Mouse (Mus musculus): Measurements from ENCODE around the gene Elf3.
A peak's percentile ranks its signal among the peaks of the same experiment; 100 is the strongest.
"Not testable (repeated sequence)": the region's sequence is repeated elsewhere in the genome, so short reads cannot be mapped to it uniquely, and the experiment has no call there.

Elf3 gene

DNA sequence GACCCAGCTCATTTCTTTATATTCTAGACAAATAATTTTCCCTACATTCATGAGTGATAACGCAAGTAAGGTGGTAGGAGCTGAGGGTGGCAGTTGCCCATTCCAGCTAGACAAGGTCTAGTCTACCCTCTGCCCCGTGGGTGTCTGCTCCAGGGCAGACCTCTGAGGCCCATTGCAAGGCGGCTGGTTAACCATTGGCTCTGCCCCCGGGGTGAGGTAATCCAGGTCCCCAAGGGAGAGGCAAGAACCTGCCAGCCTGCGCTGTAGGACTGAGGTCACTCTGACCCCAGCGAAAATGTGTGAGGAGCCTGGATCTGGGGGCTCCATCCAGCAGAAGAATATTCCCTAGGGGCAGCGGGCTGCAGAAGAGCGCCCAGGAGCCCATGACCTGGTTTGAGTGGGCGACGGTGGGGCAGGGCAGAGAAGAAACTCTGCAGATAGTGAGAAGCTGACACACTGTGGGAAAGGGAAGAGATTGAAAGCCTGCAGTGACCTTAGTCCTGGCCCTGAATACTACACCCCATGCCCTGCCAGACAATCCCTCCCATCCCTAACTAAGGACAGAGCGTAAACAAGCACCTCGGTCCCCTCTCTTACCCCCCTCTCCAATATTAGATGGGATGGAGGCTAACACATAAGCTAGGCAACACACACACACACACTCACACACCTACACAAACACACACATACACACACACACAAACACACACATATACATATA, 21.1 kb downstream of the Elf3 start:
- no peak for DNase-seq

DNA sequence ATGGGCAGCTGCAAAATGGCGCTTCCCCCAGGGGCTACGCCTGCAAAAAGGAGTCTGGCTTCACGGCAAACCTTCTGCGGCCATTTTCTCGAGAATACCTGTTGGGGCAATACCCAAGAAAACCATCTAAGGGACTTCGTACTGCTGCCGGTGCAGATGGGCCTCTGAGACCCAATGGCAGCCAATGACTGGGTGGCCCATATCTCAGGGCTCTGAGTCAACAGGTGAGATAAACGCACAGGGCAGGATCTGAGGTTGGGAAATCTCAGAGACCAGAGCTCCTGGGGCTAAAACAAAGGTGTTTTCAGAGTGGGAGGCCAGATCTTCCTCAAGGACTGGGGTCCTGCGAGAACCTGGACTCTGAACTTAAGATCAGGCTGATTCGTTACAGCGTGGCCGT, 23.6 kb downstream of the Elf3 start:
- DNase-seq = no peak

DNA sequence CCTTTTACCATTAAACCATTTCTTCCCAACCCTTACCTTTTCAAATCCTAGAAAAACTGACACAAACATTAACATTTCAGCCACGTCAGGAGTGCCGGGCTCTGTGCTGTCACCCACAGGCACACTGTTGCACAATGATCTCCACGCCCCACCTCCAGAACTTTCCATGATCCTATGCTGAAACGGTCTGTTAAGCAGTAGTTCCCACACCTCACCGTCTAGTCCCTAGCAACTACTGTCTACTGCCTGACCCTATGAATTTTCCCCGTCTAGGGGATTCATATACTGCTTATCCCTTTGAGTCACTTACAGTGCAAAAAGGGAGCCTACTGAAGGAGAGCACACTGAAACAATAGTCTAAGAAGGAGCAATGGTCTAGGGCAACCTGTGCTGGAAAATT, 24.4 kb downstream of the Elf3 start:
- no peak for DNase-seq

DNA sequence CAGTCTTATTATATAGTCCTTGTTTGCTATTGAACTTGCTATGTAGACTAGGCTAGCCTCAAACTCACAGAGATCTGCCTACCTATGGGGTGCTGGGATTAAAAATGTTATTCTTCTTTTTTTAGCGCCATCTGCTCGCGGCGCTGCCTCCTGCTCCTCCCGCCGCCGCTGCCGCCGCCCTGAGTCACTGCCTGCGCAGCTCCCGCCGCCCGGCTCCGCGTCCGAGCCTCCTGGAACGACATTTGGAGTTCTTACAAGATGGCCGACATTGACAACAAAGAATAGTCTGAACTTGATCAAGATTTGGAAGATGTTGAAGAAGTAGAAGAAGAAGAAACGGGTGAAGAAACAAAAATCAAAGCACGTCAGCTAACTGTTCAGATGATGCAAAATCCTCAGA, 26.5 kb downstream of the Elf3 start:
- DNase-seq = not testable (repeated sequence)

GRCm38 (mm10) chr1:135227339-135227950, 30.9 kb downstream of the Elf3 start:
- DNase-seq = peak; percentile 27 to 56

GRCm38 (mm10) chr1:135224981-135225604, 33.3 kb downstream of the Elf3 start:
- no peak for DNase-seq

GRCm38 (mm10) chr1:135224147-135224546, 34.2 kb downstream of the Elf3 start:
- DNase-seq = peak; percentile 18 to 32

GRCm38 (mm10) chr1:135217607-135218233, 40.6 kb downstream of the Elf3 start:
- DNase-seq = no peak

GRCm38 (mm10) chr1:135213772-135214640, 44.4 kb downstream of the Elf3 start:
- DNase-seq = no peak

GRCm38 (mm10) chr1:135210421-135210820, 47.9 kb downstream of the Elf3 start:
- no peak for DNase-seq

GRCm38 (mm10) chr1:135208716-135209115, 49.7 kb downstream of the Elf3 start:
- no peak for DNase-seq

GRCm38 (mm10) chr1:135206586-135207339, 51.6 kb downstream of the Elf3 start:
- DNase-seq = no peak

GRCm38 (mm10) chr1:135205257-135205656, 53.1 kb downstream of the Elf3 start:
- no peak for DNase-seq

- DNase-seq = no peak
These were observed 53.9 kb downstream of the Elf3 start for GRCm38 (mm10) chr1:135204196-135205126.

All from cerebellum, postnatal 14 days (tissue).